Mouse (Mus musculus) spleen, adult 2 months (tissue): Measurements from ENCODE around the gene Scn2b.

Experiments
- CTCF ChIP-seq: fragments of 200-500 bp; IDR thresholded peaks from 2 replicates; pipeline ENCODE4 v1.5.1; 2011; ENCODE audit warnings: mild to moderate bottlenecking, inconsistent platforms; ENCODE audit not compliant: insufficient read depth, insufficient read length, insufficient replicate concordance; ENCODE audit errors: extremely low read depth
- POLR2A ChIP-seq: fragments of 200-500 bp; IDR thresholded peaks from 2 replicates; pipeline ENCODE4 v1.6.1; 2011; ENCODE audit warnings: low read depth, low read length, inconsistent platforms

DNA sequence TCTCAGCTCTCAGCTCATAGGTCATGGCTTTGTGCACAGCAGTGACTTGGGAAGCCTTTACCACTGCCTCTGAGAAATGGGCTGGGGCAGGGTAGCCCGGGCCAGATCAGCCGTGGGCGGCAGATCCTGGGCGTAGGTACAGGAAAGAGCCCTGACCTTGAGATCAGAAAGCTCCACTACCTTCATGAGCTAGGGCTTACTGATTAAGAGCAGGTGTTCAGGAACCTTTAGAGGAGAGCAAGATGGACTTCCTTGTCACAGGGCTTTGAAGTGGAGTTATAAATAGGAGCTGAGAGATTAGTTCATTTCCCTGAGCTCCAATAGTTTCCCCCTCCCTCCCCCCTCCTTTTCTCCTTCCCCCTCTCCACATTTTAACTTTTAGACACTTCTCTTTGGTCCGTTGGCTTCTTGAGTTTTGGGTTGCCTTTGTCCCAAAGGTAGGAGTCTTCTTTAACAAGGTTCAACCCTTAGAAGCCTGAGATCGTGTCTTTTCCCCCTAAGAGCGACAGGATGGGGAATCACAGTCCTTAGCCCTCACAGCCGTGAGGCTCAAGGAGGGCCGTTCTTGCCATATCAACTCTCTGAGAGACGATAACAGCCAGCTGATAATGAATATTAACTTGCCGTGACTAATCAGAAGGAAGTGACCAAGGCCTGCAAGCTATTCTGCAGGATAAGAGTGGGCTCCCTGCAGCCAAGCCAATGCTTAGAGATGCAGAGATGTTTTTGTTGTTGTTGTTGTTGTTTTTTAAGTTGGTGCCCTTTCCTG, 14.2 kb upstream of the Scn2b start:
- TF ChIP-seq CTCF = no peak
- no peak for TF ChIP-seq POLR2A
